Mouse (Mus musculus): ENCODE data around the gene Nup153. TPM values are rescaled to one million over a fixed set of nuclear protein-coding genes. Genes with fewer than 3 reads are reported as not detected.
A peak's percentile ranks its signal among the peaks of the same experiment; 100 is the strongest.

Gene Nup153
- total and polyA plus RNA-seq, 2 experiments, result 25.0 to 28.8 TPM

GRCm38 (mm10) chr13:46696788-46697187 is 31.0 kb downstream of the Nup153 start:
- Histone ChIP-seq H3K27me3 (ENCODE audit: control insufficient read depth, insufficient read depth, low read length) (no peaks in the 10 kb centered on the region), H3K27ac (replicated peaks; ENCODE audit: insufficient read depth, low read depth, low read length) (no peak overlapping the region), H3K79me2 (ENCODE audit: control insufficient read depth, insufficient read depth, low read length) (no peaks in the 10 kb centered on the region; the same call in 1 of the 2 replicates), H3K9ac (ENCODE audit: low read depth, low read length) (no peak overlapping the region), H3K36me3 (ENCODE audit: control insufficient read depth, insufficient read depth, low read length) (peaks cover 34% of the 10 kb centered on the region), H3K4me1 (ENCODE audit: control insufficient read depth, insufficient read depth, low read length) (peaks cover 4% of the 10 kb centered on the region), H3K4me3 (ENCODE audit: insufficient read depth, low read depth, low read length) (no peak overlapping the region)
- WGBS, result 97% methylated on average over 2 of the region's 2 CpGs
- DNase-seq (ENCODE audit: extremely low read depth, low read depth, low spot score), result no peak
- TF ChIP-seq POLR2A (IDR thresholded peaks at IDR 0.05; ENCODE audit: extremely low read depth, insufficient read depth, low read length), result no peak
- TF ChIP-seq CTCF (IDR thresholded peaks at IDR 0.05; ENCODE audit: low read depth, low read length), result no peak

- Histone ChIP-seq H3K27me3 (ENCODE audit: control insufficient read depth, insufficient read depth, low read length) (no peaks in the 10 kb centered on the region), H3K9ac (ENCODE audit: low read depth, low read length) (no peak overlapping the region), H3K79me2 (ENCODE audit: control insufficient read depth, insufficient read depth, low read length) (no peaks in the 10 kb centered on the region; the same call in 1 of the 2 replicates), H3K27ac (replicated peaks; ENCODE audit: insufficient read depth, low read depth, low read length) (no peak overlapping the region), H3K4me3 (ENCODE audit: insufficient read depth, low read depth, low read length) (no peak overlapping the region), H3K36me3 (ENCODE audit: control insufficient read depth, insufficient read depth, low read length) (peaks cover 34% of the 10 kb centered on the region), H3K4me1 (ENCODE audit: control insufficient read depth, insufficient read depth, low read length) (peaks cover 4% of the 10 kb centered on the region)
- WGBS, result 75% methylated on average over 1 of the region's 1 CpGs
- no peak for TF ChIP-seq POLR2A (IDR thresholded peaks at IDR 0.05; ENCODE audit: extremely low read depth, insufficient read depth, low read length)
- no peak for TF ChIP-seq CTCF (IDR thresholded peaks at IDR 0.05; ENCODE audit: low read depth, low read length)
- DNase-seq (ENCODE audit: extremely low read depth, low read depth, low spot score), result peak; percentile 25
These were observed 31.8 kb downstream of the Nup153 start for GRCm38 (mm10) chr13:46695932-46696331.

GRCm38 (mm10) chr13:46695296-46695908 is 32.3 kb downstream of the Nup153 start:
- Histone ChIP-seq H3K9ac (ENCODE audit: low read depth, low read length) (no peak overlapping the region), H3K4me3 (ENCODE audit: insufficient read depth, low read depth, low read length) (no peak overlapping the region), H3K4me1 (ENCODE audit: control insufficient read depth, insufficient read depth, low read length) (peaks cover 4% of the 10 kb centered on the region), H3K27me3 (ENCODE audit: control insufficient read depth, insufficient read depth, low read length) (no peaks in the 10 kb centered on the region), H3K79me2 (ENCODE audit: control insufficient read depth, insufficient read depth, low read length) (no peaks in the 10 kb centered on the region; the same call in 1 of the 2 replicates), H3K27ac (replicated peaks; ENCODE audit: insufficient read depth, low read depth, low read length) (no peak overlapping the region), H3K36me3 (ENCODE audit: control insufficient read depth, insufficient read depth, low read length) (peaks cover 32% of the 10 kb centered on the region)
- 47% methylated on average over 1 of the region's 1 CpGs for WGBS
- TF ChIP-seq POLR2A (IDR thresholded peaks at IDR 0.05; ENCODE audit: extremely low read depth, insufficient read depth, low read length) (no peak), CTCF (IDR thresholded peaks at IDR 0.05; ENCODE audit: low read depth, low read length) (no peak)
- peak; percentile 83 for DNase-seq (ENCODE audit: extremely low read depth, low read depth, low spot score)

- no peak overlapping the region for H3K27ac ChIP-seq (replicated peaks; ENCODE audit: insufficient read depth, low read depth, low read length)
- H3K79me2 ChIP-seq (ENCODE audit: control insufficient read depth, insufficient read depth, low read length), result no peaks in the 10 kb centered on the region; the same call in 1 of the 2 replicates
- WGBS, result 85% methylated on average over 4 of the region's 4 CpGs
- H3K4me3 ChIP-seq (ENCODE audit: insufficient read depth, low read depth, low read length), result no peak overlapping the region
- H3K27me3 ChIP-seq (ENCODE audit: control insufficient read depth, insufficient read depth, low read length), result no peaks in the 10 kb centered on the region
- no peaks in the 10 kb centered on the region; the same call in 1 of the 2 replicates for H3K4me1 ChIP-seq (ENCODE audit: control insufficient read depth, insufficient read depth, low read length)
- H3K9ac ChIP-seq (ENCODE audit: low read depth, low read length), result no peak overlapping the region
- DNase-seq (ENCODE audit: extremely low read depth, low read depth, low spot score), result no peak
- H3K36me3 ChIP-seq (ENCODE audit: control insufficient read depth, insufficient read depth, low read length), result peaks cover 45% of the 10 kb centered on the region
- TF ChIP-seq CTCF (IDR thresholded peaks at IDR 0.05; ENCODE audit: low read depth, low read length), result no peak
- TF ChIP-seq POLR2A (IDR thresholded peaks at IDR 0.05; ENCODE audit: extremely low read depth, insufficient read depth, low read length), result no peak
These were observed 37.0 kb downstream of the Nup153 start for GRCm38 (mm10) chr13:46690559-46691241.

- 88% methylated on average over 1 of the region's 1 CpGs for WGBS
- Histone ChIP-seq H3K36me3 (ENCODE audit: control insufficient read depth, insufficient read depth, low read length) (peaks cover 46% of the 10 kb centered on the region), H3K79me2 (ENCODE audit: control insufficient read depth, insufficient read depth, low read length) (no peaks in the 10 kb centered on the region; the same call in 1 of the 2 replicates), H3K4me3 (ENCODE audit: insufficient read depth, low read depth, low read length) (no peak overlapping the region), H3K4me1 (ENCODE audit: control insufficient read depth, insufficient read depth, low read length) (no peaks in the 10 kb centered on the region), H3K9ac (ENCODE audit: low read depth, low read length) (no peak overlapping the region), H3K27me3 (ENCODE audit: control insufficient read depth, insufficient read depth, low read length) (no peaks in the 10 kb centered on the region), H3K27ac (replicated peaks; ENCODE audit: insufficient read depth, low read depth, low read length) (no peak overlapping the region)
- TF ChIP-seq POLR2A (IDR thresholded peaks at IDR 0.05; ENCODE audit: extremely low read depth, insufficient read depth, low read length), result no peak
- no peak for TF ChIP-seq CTCF (IDR thresholded peaks at IDR 0.05; ENCODE audit: low read depth, low read length)
- no peak for DNase-seq (ENCODE audit: extremely low read depth, low read depth, low spot score)
These were observed 44.4 kb downstream of the Nup153 start for GRCm38 (mm10) chr13:46683370-46683769.

GRCm38 (mm10) chr13:46682921-46683320 is 44.8 kb downstream of the Nup153 start:
- peaks cover 48% of the 10 kb centered on the region for H3K36me3 ChIP-seq (ENCODE audit: control insufficient read depth, insufficient read depth, low read length)

More at GRCm38 (mm10) chr13:46682921-46683320, 44.8 kb downstream of the Nup153 start:
- 61% methylated on average over 2 of the region's 2 CpGs for WGBS
- H3K79me2 ChIP-seq (ENCODE audit: control insufficient read depth, insufficient read depth, low read length), result no peaks in the 10 kb centered on the region; the same call in 1 of the 2 replicates
- no peak overlapping the region for H3K27ac ChIP-seq (replicated peaks; ENCODE audit: insufficient read depth, low read depth, low read length)
- no peak for DNase-seq (ENCODE audit: extremely low read depth, low read depth, low spot score)
- no peaks in the 10 kb centered on the region; the same call in 1 of the 2 replicates for H3K4me1 ChIP-seq (ENCODE audit: control insufficient read depth, insufficient read depth, low read length)
- H3K9ac ChIP-seq (ENCODE audit: low read depth, low read length), result no peak overlapping the region
- no peaks in the 10 kb centered on the region for H3K27me3 ChIP-seq (ENCODE audit: control insufficient read depth, insufficient read depth, low read length)
- no peak for TF ChIP-seq POLR2A (IDR thresholded peaks at IDR 0.05; ENCODE audit: extremely low read depth, insufficient read depth, low read length)
- TF ChIP-seq CTCF (IDR thresholded peaks at IDR 0.05; ENCODE audit: low read depth, low read length), result no peak
- H3K4me3 ChIP-seq (ENCODE audit: insufficient read depth, low read depth, low read length), result no peak overlapping the region

Measured in liver, adult 2 months (tissue).